8 mouse cellular contexts compared by ENCODE assay signal in the genomic region with DNA sequence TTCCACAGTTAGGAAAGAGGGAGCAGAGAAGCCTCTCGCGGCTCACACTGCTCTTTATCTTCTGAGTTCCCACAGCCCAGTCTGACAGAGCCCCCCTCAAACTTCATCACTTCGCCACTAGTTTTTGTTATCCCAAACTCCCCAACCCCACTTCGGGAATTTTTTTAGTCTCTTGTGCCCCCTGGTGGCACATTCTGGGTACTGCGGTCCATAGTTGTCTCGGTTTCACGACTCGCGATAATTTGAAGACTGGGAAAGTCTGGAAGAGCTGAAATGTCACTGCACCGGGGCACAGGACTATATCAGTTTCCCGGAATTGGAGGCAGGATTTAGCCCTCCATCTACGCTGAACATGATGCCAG. TPM values are rescaled to one million over a fixed set of nuclear protein-coding genes. Genes with fewer than 3 reads are reported as not detected.
DNase-seq lines count a peak whose midpoint lies in the region; ATAC-seq lines count a peak whose summit lies in the region.

No protein-coding gene starts in this region.

- ATAC-seq in granulocyte monocyte progenitor cell, adult 5-6 weeks (replicated peaks; ENCODE audit: poor library complexity, severe bottlenecking): peak; percentile 67

- DNase-seq in 3T3-L1 (ENCODE audit: low read depth, low spot score): peak; percentile 93
- DNase-seq in R1 (ENCODE audit: low read depth, low spot score): peak; percentile 86
- DNase-seq in embryo, embryonic 10 days (ENCODE audit: low spot score): peak; percentile 72
- peak; percentile 89 for DNase-seq in kidney, adult 18-20 months
- DNase-seq in liver: peak; percentile 79
- DNase-seq in neural tube, embryonic 10.5 days (ENCODE audit: extremely low spot score, low spot score): peak; percentile 91
- DNase-seq in thymus, postnatal 25 days: peak; percentile 84

RNA-seq across cellular contexts. Expression of a gene that starts 7.3 kb away (rescaled TPM):
- 1.8 and 3.1 TPM in 2 replicates for total RNA-seq in granulocyte monocyte progenitor cell, adult 5-6 weeks (2014; fragmentation: Nextera tagmentation)
- total RNA-seq in granulocyte monocyte progenitor cell, adult 5-6 weeks (2017): 2.1 and 2.9 TPM in 2 replicates

RNA-seq across cellular contexts. Expression of a gene that starts 13.5 kb away (rescaled TPM):
- not detected in 2 replicates for total RNA-seq in granulocyte monocyte progenitor cell, adult 5-6 weeks (2014; fragmentation: Nextera tagmentation)
- not detected in 2 replicates for total RNA-seq in granulocyte monocyte progenitor cell, adult 5-6 weeks (2017)

RNA-seq across cellular contexts. Expression of a gene that starts 45.5 kb away (rescaled TPM):
- 76.1 and 82.1 TPM in 2 replicates for total RNA-seq in granulocyte monocyte progenitor cell, adult 5-6 weeks (2014; fragmentation: Nextera tagmentation)
- total RNA-seq in granulocyte monocyte progenitor cell, adult 5-6 weeks (2017): 79.5 and 103 TPM in 2 replicates

RNA-seq across cellular contexts. Expression of a gene that starts 46.4 kb away (rescaled TPM):
- total RNA-seq in granulocyte monocyte progenitor cell, adult 5-6 weeks (2014; fragmentation: Nextera tagmentation): not detected in 2 replicates
- total RNA-seq in granulocyte monocyte progenitor cell, adult 5-6 weeks (2017): not detected in 2 replicates

RNA-seq across cellular contexts. Expression of a gene that starts 46.4 kb away (rescaled TPM):
- 53.4 and 57.0 TPM in 2 replicates for total RNA-seq in granulocyte monocyte progenitor cell, adult 5-6 weeks (2014; fragmentation: Nextera tagmentation)
- total RNA-seq in granulocyte monocyte progenitor cell, adult 5-6 weeks (2017): 57.3 and 70.4 TPM in 2 replicates

Comparison
In these comparisons a context has a peak if more than half of its experiments do, and no peak if none do; other contexts are left out.
1. Peak in every context shown above with its lines: DNase-seq and ATAC-seq.